Mouse (Mus musculus): Measurements from ENCODE around the gene Rabac1. TPM values are rescaled to one million over a fixed set of nuclear protein-coding genes. Genes with fewer than 3 reads are reported as not detected.

The Rabac1 gene
- total RNA-seq, 1 experiment from 2014 or later, result 77.1 TPM

GRCm38 (mm10) chr7:24990478-24990877 is 17.9 kb upstream of the Rabac1 start:
- 0 out of 4 replicates have a peak, but pooled peaks of 1 of the 2 experiments have one; percentile 22 for ATAC-seq (replicated peaks in 1 of 2; ENCODE audit: insufficient read depth in 1 of 2, low FRiP score in 2 of 2, low TSS enrichment in 1 of 2, low read depth in 1 of 2, poor library complexity in 2 of 2, severe bottlenecking in 2 of 2)

DNA sequence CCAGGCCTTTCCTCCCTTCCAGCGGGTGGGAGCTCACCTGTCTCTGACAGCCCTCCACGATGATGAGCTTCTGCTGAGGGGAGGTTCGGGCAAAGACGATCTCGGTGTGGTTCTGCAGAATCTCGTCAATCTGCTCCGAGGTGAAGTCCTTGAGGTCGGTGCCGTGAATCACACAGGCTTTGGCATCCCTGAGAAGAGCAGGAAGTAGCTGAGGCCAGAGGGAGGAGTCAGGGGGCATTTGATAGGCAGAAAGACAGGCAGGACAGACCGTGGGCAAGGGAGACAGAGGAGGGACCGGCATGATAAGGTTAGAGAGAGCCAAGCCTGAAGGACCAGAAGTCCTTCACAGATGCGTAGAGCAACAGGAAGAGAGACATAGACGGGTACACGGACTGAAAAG is 15.4 kb upstream of the Rabac1 start:
- no peak for ATAC-seq (replicated peaks in 1 of 2; ENCODE audit: insufficient read depth in 1 of 2, low FRiP score in 2 of 2, low TSS enrichment in 1 of 2, low read depth in 1 of 2, poor library complexity in 2 of 2, severe bottlenecking in 2 of 2)

DNA sequence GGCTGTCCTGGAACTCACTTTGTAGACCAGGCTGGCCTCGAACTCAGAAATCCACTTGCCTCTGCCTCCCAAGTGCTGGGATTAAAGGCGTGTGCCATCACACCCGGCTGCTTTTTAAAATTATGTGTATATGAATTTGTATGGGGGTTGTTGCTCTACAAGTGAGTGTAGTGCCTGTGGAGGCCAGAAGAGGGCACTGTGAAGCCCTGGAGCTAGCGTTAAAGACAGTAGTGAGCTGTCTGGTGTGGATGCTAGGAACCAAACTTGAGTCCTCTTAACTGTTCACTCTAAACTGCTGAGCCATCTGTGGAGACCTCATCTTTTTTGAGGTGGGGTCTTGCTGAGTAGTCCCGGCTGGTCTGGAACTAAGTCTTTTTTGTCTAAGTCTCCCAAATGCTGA is 13.2 kb upstream of the Rabac1 start:
- ATAC-seq (replicated peaks in 1 of 2; ENCODE audit: insufficient read depth in 1 of 2, low FRiP score in 2 of 2, low TSS enrichment in 1 of 2, low read depth in 1 of 2, poor library complexity in 2 of 2, severe bottlenecking in 2 of 2), result no peak

GRCm38 (mm10) chr7:24984307-24984706 is 11.8 kb upstream of the Rabac1 start:
- no peak for ATAC-seq (replicated peaks in 1 of 2; ENCODE audit: insufficient read depth in 1 of 2, low FRiP score in 2 of 2, low TSS enrichment in 1 of 2, low read depth in 1 of 2, poor library complexity in 2 of 2, severe bottlenecking in 2 of 2)

GRCm38 (mm10) chr7:24983396-24983795 is 10.8 kb upstream of the Rabac1 start:
- no peak for ATAC-seq (replicated peaks in 1 of 2; ENCODE audit: insufficient read depth in 1 of 2, low FRiP score in 2 of 2, low TSS enrichment in 1 of 2, low read depth in 1 of 2, poor library complexity in 2 of 2, severe bottlenecking in 2 of 2)

- no peak for ATAC-seq (replicated peaks in 1 of 2; ENCODE audit: insufficient read depth in 1 of 2, low FRiP score in 2 of 2, low TSS enrichment in 1 of 2, low read depth in 1 of 2, poor library complexity in 2 of 2, severe bottlenecking in 2 of 2)
Observed at GRCm38 (mm10) chr7:24980439-24980838, 7.9 kb upstream of the Rabac1 start.

- peak; percentile 92 to 94 for ATAC-seq (replicated peaks in 1 of 2; ENCODE audit: insufficient read depth in 1 of 2, low FRiP score in 2 of 2, low TSS enrichment in 1 of 2, low read depth in 1 of 2, poor library complexity in 2 of 2, severe bottlenecking in 2 of 2)
Observed at GRCm38 (mm10) chr7:24978781-24979180, 6.2 kb upstream of the Rabac1 start.

GRCm38 (mm10) chr7:24974893-24975595 is 2.5 kb upstream of the Rabac1 start:
- 0 out of 4 replicates have a peak, but pooled peaks have one; percentile 8 to 20 for ATAC-seq (replicated peaks in 1 of 2; ENCODE audit: insufficient read depth in 1 of 2, low FRiP score in 2 of 2, low TSS enrichment in 1 of 2, low read depth in 1 of 2, poor library complexity in 2 of 2, severe bottlenecking in 2 of 2)

- ATAC-seq (replicated peaks in 1 of 2; ENCODE audit: insufficient read depth in 1 of 2, low FRiP score in 2 of 2, low TSS enrichment in 1 of 2, low read depth in 1 of 2, poor library complexity in 2 of 2, severe bottlenecking in 2 of 2), result no peak
Observed at GRCm38 (mm10) chr7:24973902-24974301, 1.3 kb upstream of the Rabac1 start.

- ATAC-seq (replicated peaks in 1 of 2; ENCODE audit: insufficient read depth in 1 of 2, low FRiP score in 2 of 2, low TSS enrichment in 1 of 2, low read depth in 1 of 2, poor library complexity in 2 of 2, severe bottlenecking in 2 of 2), result no peak
Observed at GRCm38 (mm10) chr7:24973208-24973607, 654 bp upstream of the Rabac1 start.

DNA sequence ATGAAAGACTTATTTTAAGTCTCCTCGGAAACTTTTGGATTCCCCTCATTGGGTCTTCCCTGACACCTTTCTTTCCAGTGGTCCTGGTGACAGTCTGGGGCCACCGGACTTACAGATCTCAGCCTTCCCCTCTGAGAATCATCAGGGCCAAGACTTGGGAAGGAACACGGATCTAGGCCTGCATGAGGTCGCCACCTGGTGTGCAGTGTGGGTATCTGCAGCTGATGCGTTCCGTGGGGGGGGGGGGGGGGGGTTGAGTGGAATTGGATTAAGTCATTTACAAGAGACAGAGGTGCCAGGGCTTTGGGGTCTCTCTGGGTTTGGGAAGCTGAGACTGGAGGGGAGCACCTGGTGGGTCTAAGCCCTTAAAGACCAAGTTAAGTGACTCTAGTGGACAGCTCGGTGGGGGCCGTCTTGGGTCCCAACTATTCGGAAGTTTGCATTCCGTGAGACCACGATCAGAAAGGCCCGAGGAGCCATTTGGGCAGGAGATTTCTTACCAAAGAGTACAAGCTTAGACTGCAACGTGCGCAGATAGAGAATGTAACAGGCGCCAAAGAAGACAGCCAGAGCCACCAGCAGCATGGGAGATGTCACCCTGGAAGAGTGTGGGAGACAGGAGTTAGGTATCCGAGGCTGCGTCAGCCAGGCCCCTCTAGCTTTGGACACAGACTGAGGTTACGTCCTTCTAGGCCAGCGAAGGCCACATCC is 1.1 kb downstream of the Rabac1 start:
- ATAC-seq (replicated peaks in 1 of 2; ENCODE audit: insufficient read depth in 1 of 2, low FRiP score in 2 of 2, low TSS enrichment in 1 of 2, low read depth in 1 of 2, poor library complexity in 2 of 2, severe bottlenecking in 2 of 2), result peak in 1 of 2 experiments; percentile 24; a peak in 1 of 4 replicates

GRCm38 (mm10) chr7:24970341-24970740 is 2.2 kb downstream of the Rabac1 start:
- ATAC-seq (replicated peaks in 1 of 2; ENCODE audit: insufficient read depth in 1 of 2, low FRiP score in 2 of 2, low TSS enrichment in 1 of 2, low read depth in 1 of 2, poor library complexity in 2 of 2, severe bottlenecking in 2 of 2), result no peak

GRCm38 (mm10) chr7:24969805-24970204 is 2.7 kb downstream of the Rabac1 start:
- no peak for ATAC-seq (replicated peaks in 1 of 2; ENCODE audit: insufficient read depth in 1 of 2, low FRiP score in 2 of 2, low TSS enrichment in 1 of 2, low read depth in 1 of 2, poor library complexity in 2 of 2, severe bottlenecking in 2 of 2)

DNA sequence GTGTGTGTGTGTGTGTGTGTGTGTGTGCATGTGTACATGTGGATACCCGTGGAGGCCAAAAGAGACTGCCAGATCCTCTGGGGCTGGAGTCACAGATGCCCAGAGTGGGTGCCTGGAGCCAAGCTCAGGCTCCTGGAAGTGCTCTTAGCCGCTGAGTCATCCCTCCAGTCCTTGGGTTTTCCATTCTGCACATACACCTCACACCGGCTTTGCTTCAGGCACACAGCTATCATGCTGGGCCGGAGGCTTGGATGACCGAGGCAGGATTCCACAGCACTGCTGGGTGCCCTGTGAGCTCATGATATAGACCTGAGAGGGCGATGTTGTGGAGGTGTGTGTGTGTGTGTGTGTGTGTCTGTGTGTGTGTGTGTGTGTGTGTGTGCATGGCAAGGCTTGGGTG is 4.1 kb downstream of the Rabac1 start:
- ATAC-seq (replicated peaks in 1 of 2; ENCODE audit: insufficient read depth in 1 of 2, low FRiP score in 2 of 2, low TSS enrichment in 1 of 2, low read depth in 1 of 2, poor library complexity in 2 of 2, severe bottlenecking in 2 of 2), result no peak

DNA sequence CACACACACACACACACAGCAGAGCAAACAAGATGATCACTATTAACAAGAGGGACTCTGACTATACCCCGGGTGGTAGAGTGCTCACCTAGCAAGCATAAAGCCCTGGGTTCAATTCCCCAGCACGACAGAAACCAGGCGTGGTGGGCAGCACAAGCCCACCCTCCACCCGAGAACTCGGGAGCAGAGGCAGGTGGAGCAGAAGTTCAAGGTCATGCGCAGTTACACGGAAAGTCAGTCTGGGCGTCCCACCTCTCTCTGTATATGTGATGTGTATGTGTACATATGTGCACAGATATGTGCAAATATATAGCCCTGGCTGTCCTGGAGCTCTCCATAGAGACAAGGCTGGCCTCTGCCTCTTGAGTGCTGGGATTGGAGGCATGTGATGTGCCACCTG is 4.6 kb downstream of the Rabac1 start:
- ATAC-seq (replicated peaks in 1 of 2; ENCODE audit: insufficient read depth in 1 of 2, low FRiP score in 2 of 2, low TSS enrichment in 1 of 2, low read depth in 1 of 2, poor library complexity in 2 of 2, severe bottlenecking in 2 of 2), result no peak

GRCm38 (mm10) chr7:24964897-24965535 is 7.5 kb downstream of the Rabac1 start:
- ATAC-seq (replicated peaks in 1 of 2; ENCODE audit: insufficient read depth in 1 of 2, low FRiP score in 2 of 2, low TSS enrichment in 1 of 2, low read depth in 1 of 2, poor library complexity in 2 of 2, severe bottlenecking in 2 of 2), result peak; percentile 37 to 66; a peak in 1 of 4 replicates

- ATAC-seq (replicated peaks in 1 of 2; ENCODE audit: insufficient read depth in 1 of 2, low FRiP score in 2 of 2, low TSS enrichment in 1 of 2, low read depth in 1 of 2, poor library complexity in 2 of 2, severe bottlenecking in 2 of 2), result no peak
Observed at GRCm38 (mm10) chr7:24964288-24964687, 8.3 kb downstream of the Rabac1 start.

DNA sequence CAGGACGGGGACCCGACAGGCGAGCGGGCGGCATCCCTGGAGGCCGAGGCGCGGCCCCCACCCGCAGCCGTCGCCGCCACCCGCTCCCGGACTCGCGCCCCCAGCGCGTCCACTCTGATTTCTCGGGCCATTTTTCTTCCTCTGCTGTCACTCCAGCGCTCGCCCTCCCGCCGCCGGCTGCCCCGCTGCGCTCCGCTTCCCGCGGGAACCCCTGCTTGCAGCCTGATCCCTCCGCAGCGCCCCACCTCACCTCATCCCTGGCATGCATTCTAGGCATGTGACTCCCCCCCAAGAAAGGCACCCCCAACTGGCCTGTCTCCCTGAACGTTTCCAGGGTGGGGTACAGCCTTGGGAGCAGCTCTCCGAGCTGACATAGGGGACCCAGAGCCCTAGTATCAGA is 17.3 kb downstream of the Rabac1 start:
- ATAC-seq (replicated peaks in 1 of 2; ENCODE audit: insufficient read depth in 1 of 2, low FRiP score in 2 of 2, low TSS enrichment in 1 of 2, low read depth in 1 of 2, poor library complexity in 2 of 2, severe bottlenecking in 2 of 2), result no peak
